Comparison of ENCODE assay signal across 9 mouse cellular contexts in genomic region chr9:49486805-49487656, GRCm38 (mm10). TPM values are rescaled to one million over a fixed set of nuclear protein-coding genes. Genes with fewer than 3 reads are reported as not detected.
DNase-seq lines count a peak whose midpoint lies in the region; ATAC-seq and TF ChIP-seq lines count a peak whose summit lies in the region.
"Had no signal": no experiment of that assay in that cellular context is flagged by ENCODE, and none has a peak within 500 bp of the region (broad histone marks: within the 10 kb centered on the region; RNA-seq: fewer than 3 reads in every experiment).

No protein-coding gene starts in this region.

- H3K36me3 ChIP-seq in heart, embryonic 11.5 days (ENCODE audit: control insufficient read depth, insufficient read depth, low read length): no peaks in the 10 kb centered on the region
- no peaks in the 10 kb centered on the region for H3K36me3 ChIP-seq in liver, embryonic 11.5 days (ENCODE audit: control insufficient read depth, insufficient read depth, low read length)
- no peaks in the 10 kb centered on the region for H3K36me3 ChIP-seq in testis, adult 2 months (ENCODE audit: control insufficient read depth, insufficient read depth, low read length)

- TF ChIP-seq POLR2A in testis, adult 2 months (IDR thresholded peaks at IDR 0.05; ENCODE audit: control insufficient read depth, low read depth, low read length): no peak

- no peak for DNase-seq in heart, adult 8-10 months (ENCODE audit: low spot score)
- peak; percentile 27 for DNase-seq in liver, embryonic 11.5 days (ENCODE audit: low spot score)
- no peak for DNase-seq in liver
- DNase-seq in testis, postnatal 14 days (ENCODE audit: low spot score): no peak
- DNase-seq in cerebellum, adult 9-10 months: no peak
- DNase-seq: cerebellum, postnatal 10 days; left cerebral cortex, postnatal 4 days had no signal

- ATAC-seq in heart, embryonic 11.5 days (replicated peaks; ENCODE audit: insufficient number of reproducible peaks, low FRiP score, low TSS enrichment): no peak
- no peak for ATAC-seq in liver, embryonic 11.5 days (replicated peaks; ENCODE audit: low FRiP score)

- no peak for TF ChIP-seq CTCF in testis, adult 2 months (IDR thresholded peaks at IDR 0.05; ENCODE audit: control insufficient read depth, insufficient read depth, insufficient replicate concordance, low read depth, low read length)

- no peaks in the 10 kb centered on the region for H3K4me1 ChIP-seq in heart, embryonic 11.5 days (ENCODE audit: control insufficient read depth, insufficient read depth, low read length)
- H3K4me1 ChIP-seq in liver, embryonic 11.5 days (replicated peaks; ENCODE audit: control insufficient read depth, insufficient read depth, low read length): peaks cover 3% of the 10 kb centered on the region; the same call in 1 of the 2 replicates
- H3K4me1 ChIP-seq in testis, adult 2 months (ENCODE audit: control insufficient read depth, insufficient read depth, low read length): peaks cover 23% of the 10 kb centered on the region

- WGBS in heart, embryonic 11.5 days (ENCODE audit: insufficient replicate concordance): 55% methylated on average over 9 of the region's 9 CpGs
- 65% methylated on average over 9 of the region's 9 CpGs for WGBS in liver, embryonic 11.5 days

- H3K9ac ChIP-seq in heart, embryonic 11.5 days (ENCODE audit: low read depth, low read length): no peak overlapping the region
- H3K9ac ChIP-seq in liver, embryonic 11.5 days (ENCODE audit: low read depth, low read length): no peak overlapping the region

- H3K9me3 ChIP-seq in heart, embryonic 11.5 days (replicated peaks; ENCODE audit: control insufficient read depth, low read length): no peaks in the 10 kb centered on the region
- no peaks in the 10 kb centered on the region for H3K9me3 ChIP-seq in liver, embryonic 11.5 days (ENCODE audit: control insufficient read depth, low read length)

- no peak overlapping the region for H3K4me3 ChIP-seq in heart, embryonic 11.5 days (ENCODE audit: low read depth, low read length)
- H3K4me3 ChIP-seq in liver, embryonic 11.5 days (ENCODE audit: low read depth, low read length): no peak overlapping the region; the same call in 1 of the 2 replicates
- peak overlapping the region; percentile 93 for H3K4me3 ChIP-seq in testis, adult 2 months (ENCODE audit: control insufficient read depth, low read depth, low read length)

- peaks cover 5% of the 10 kb centered on the region; the same call in 1 of the 2 replicates for H3K27me3 ChIP-seq in heart, embryonic 11.5 days (ENCODE audit: control insufficient read depth, insufficient read depth, low read length)
- H3K27me3 ChIP-seq in liver, embryonic 11.5 days (replicated peaks; ENCODE audit: control insufficient read depth, insufficient read depth, low read length): no peaks in the 10 kb centered on the region; the same call in 1 of the 2 replicates
- H3K27me3 ChIP-seq in testis, adult 2 months (ENCODE audit: control insufficient read depth, insufficient read depth, low read length): no peaks in the 10 kb centered on the region

- H3K27ac ChIP-seq in heart, embryonic 11.5 days (ENCODE audit: low read depth, low read length): no peak overlapping the region
- no peak overlapping the region for H3K27ac ChIP-seq in liver, embryonic 11.5 days (ENCODE audit: low read depth, low read length)
- H3K27ac ChIP-seq in testis, adult 2 months (ENCODE audit: control insufficient read depth, insufficient read depth, low read depth, low read length): peak overlapping the region; percentile 69; the same call in 1 of the 2 replicates

- H3K4me2 ChIP-seq in heart, embryonic 11.5 days: peak overlapping the region; percentile 85
- no peak overlapping the region for H3K4me2 ChIP-seq in liver, embryonic 11.5 days

RNA-seq across cellular contexts. Expression of gene Ttc12, which starts 1.0 kb away (rescaled TPM):
- 1.5 and 1.9 TPM in 2 replicates for polyA plus RNA-seq in heart, embryonic 11.5 days (2014; fragmentation: Nextera tagmentation; extraction: Ambion mirVana)
- total RNA-seq in heart, adult 8-10 months (2022): 10 to 100 TPM in 3 of 4 experiments, 1 to 10 TPM in 1; 8.2 to 14.1 (median 10.8) TPM
- polyA plus RNA-seq in liver, embryonic 11.5 days (2014; fragmentation: Nextera tagmentation; extraction: Ambion mirVana): 0.68 and 0.77 TPM in 2 replicates
- 25.4 and 27.4 TPM in 2 replicates for polyA plus RNA-seq in testis, adult 2 months (2012; rRNA removed)
